Mouse (Mus musculus) small intestine, adult 2 months (tissue): ENCODE data around the gene Lingo2.
"Not testable (repeated sequence)": the region's sequence is repeated elsewhere in the genome, so short reads cannot be mapped to it uniquely, and the experiment has no call there.

Experiments
- CTCF ChIP-seq: fragments of 200-500 bp; IDR thresholded peaks from 2 replicates; pipeline ENCODE4 v1.5.1; 2012; ENCODE audit warnings: low read depth, mild to moderate bottlenecking, control low read depth, inconsistent platforms, low read length, moderate library complexity, mixed read lengths; ENCODE audit not compliant: insufficient replicate concordance, insufficient read length; ENCODE audit errors: extremely low read depth
- POLR2A ChIP-seq: fragments of 200-500 bp; IDR thresholded peaks from 2 replicates; pipeline ENCODE4 v1.6.1; 2012; ENCODE audit warnings: low read depth, mild to moderate bottlenecking, control low read depth, inconsistent platforms, low read length, moderate library complexity

GRCm38 (mm10) chr4:36064701-36065100 lies 886.8 kb downstream of the Lingo2 start:
- TF ChIP-seq POLR2A, CTCF: not testable (repeated sequence)
